Mouse (Mus musculus) testis, adult 2 months (tissue): ENCODE measurements at regions not wholly inside any gene's neighbourhood (a gene's known extent, or its start where the extent isn't known, plus 50 kb on each side); places are given as distances from the start of the nearest gene placed in this dataset.

Experiments used
- CTCF ChIP-seq: fragments of 200-500 bp; IDR thresholded peaks from 2 replicates; pipeline ENCODE4 v1.5.1; 2012; ENCODE audit warnings: low read depth, mild to moderate bottlenecking, inconsistent platforms, low read length, moderate library complexity; ENCODE audit not compliant: control insufficient read depth, insufficient read depth, insufficient replicate concordance
- POLR2A ChIP-seq: fragments of 200-500 bp; IDR thresholded peaks from 2 replicates; pipeline ENCODE4 v1.6.1; 2012; ENCODE audit warnings: low read depth, mild to moderate bottlenecking, inconsistent platforms, low read length, moderate library complexity; ENCODE audit not compliant: control insufficient read depth

DNA sequence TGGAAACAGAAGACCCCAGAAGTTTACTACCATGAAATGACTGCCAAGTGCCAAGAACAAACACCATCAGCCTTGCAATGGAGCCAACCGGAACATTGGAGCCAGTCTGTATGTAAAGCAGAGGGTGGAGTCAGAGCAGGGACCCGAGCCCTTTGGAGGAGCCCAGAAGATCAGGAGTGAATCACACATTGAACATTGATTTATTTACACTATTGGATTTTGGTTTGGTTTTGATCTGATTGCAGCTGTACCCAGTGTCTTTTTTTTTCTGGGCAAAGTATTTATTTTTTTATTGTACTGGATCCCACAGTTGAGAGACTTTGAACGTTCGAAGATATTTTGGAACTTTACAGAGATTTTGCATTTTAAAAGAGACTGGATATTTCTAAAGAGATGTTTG lies 167.4 kb upstream of the Lpp start:
- no peak for TF ChIP-seq CTCF
- TF ChIP-seq POLR2A: no peak
